Mouse (Mus musculus) midbrain, embryonic 10.5 days (tissue): ENCODE results near the gene Banf2. TPM values are rescaled to one million over a fixed set of nuclear protein-coding genes. Genes with fewer than 3 reads are reported as not detected.

ENCODE experiments used
- DNase-seq: peaks from one replicate; pipeline ENCODE4 v3.0.0-alpha.2; 2017; ENCODE audit warnings: low spot score
- H3K27ac ChIP-seq: fragments of 300-500 bp; sonication (generic); replicated peaks from 2 replicates; pipeline ENCODE4 v1.5.1; 2016; ENCODE audit warnings: mild to moderate bottlenecking
- H3K27me3 ChIP-seq: fragments of 300-500 bp; sonication (generic); 2 replicates; pipeline ENCODE4 v1.6.1; 2016; ENCODE audit warnings: low read depth, mild to moderate bottlenecking; ENCODE audit not compliant: poor library complexity, severe bottlenecking
- H3K36me3 ChIP-seq: fragments of 300-500 bp; sonication (generic); 2 replicates; pipeline ENCODE4 v1.6.1; 2016; ENCODE audit warnings: mild to moderate bottlenecking, moderate library complexity
- H3K4me1 ChIP-seq: fragments of 300-500 bp; sonication (generic); 2 replicates; pipeline ENCODE4 v1.6.1; 2016
- H3K4me3 ChIP-seq: fragments of 300-500 bp; sonication (generic); 2 replicates; pipeline ENCODE4 v1.5.1; 2016; ENCODE audit warnings: mild to moderate bottlenecking, moderate library complexity
- H3K9me3 ChIP-seq: fragments of 300-500 bp; sonication (generic); replicated peaks from 2 replicates; pipeline ENCODE4 v1.6.1; 2016; ENCODE audit warnings: mild to moderate bottlenecking
- WGBS: fragments of 180-500 bp; shearing (Covaris S2); methylation state at CpG from one replicate; pipeline ENCODE4 v1.1.7; 2016; 5-methylcytosine and 5-hydroxymethylcytosine counted together
- polyA plus RNA-seq: library from polyadenylated mRNA; unstranded; fragments of >200 nt; fragmentation: Nextera tagmentation; extraction: Ambion mirVana; gene quantifications from 2 replicates; pipeline ENCODE4 v1.2.1, GENCODE M21; 2016

Gene Banf2
- polyA plus RNA-seq, result not detected in 2 replicates

DNA sequence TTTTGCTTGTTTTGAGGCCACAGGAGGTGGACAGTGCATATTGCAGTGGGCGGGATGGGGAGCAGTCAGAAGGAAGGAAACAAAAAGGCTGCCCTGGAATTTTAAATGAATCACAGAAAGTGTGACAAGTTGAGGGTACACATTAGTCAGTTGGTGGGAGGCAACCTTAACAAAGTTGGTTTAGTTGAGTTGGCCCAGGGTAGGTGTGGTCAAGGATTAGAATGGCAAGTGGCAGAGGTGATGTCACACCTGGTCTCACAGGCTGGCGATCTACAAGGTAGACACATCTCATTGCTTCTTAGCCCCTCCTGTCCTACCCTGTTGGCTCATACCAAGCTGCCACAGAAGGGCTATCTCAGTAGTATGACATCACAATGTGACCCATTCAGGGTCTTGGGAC, at the start of gene Banf2:
Gene Banf2 (plus strand): TSS at position 396 of the 400 bp plus-strand sequence.
- WGBS, result 92% methylated on average over 2 of the region's 2 CpGs
- H3K9me3 ChIP-seq, result no peaks in the 10 kb centered on the region
- no peaks in the 10 kb centered on the region for H3K36me3 ChIP-seq
- DNase-seq, result no peak
- H3K4me1 ChIP-seq, result no peaks in the 10 kb centered on the region
- H3K4me3 ChIP-seq, result no peak within 1 kb of the TSS
- H3K27me3 ChIP-seq, result no peaks in the 10 kb centered on the region
- no peak within 1 kb of the TSS for H3K27ac ChIP-seq

DNA sequence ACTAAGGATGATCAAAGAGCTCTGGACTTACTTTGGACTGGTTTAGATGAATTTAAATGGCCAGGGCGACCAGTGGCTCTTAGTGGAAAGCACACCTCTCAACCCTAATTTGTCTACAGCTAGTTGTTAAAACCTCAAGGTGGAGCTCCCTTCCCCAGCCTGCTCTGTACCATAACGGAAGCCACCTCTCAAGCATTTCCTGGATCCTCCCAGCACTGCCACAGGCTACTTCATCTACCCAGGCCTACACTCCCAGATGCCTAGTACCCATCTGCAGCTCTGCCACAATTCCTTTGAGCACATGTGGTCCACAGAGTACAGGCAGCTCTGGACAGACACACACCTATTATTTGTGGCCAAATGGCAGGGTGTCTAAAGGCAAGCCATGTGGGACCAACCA, 49.4 kb upstream of the Banf2 start:
- Histone ChIP-seq H3K4me3 (no peak overlapping the region), H3K4me1 (no peaks in the 10 kb centered on the region), H3K27ac (no peak overlapping the region), H3K36me3 (peaks cover 23% of the 10 kb centered on the region; the same call in 1 of the 2 replicates), H3K27me3 (no peaks in the 10 kb centered on the region), H3K9me3 (no peaks in the 10 kb centered on the region)
- DNase-seq, result no peak
- 76% methylated on average over 2 of the region's 2 CpGs for WGBS

DNA sequence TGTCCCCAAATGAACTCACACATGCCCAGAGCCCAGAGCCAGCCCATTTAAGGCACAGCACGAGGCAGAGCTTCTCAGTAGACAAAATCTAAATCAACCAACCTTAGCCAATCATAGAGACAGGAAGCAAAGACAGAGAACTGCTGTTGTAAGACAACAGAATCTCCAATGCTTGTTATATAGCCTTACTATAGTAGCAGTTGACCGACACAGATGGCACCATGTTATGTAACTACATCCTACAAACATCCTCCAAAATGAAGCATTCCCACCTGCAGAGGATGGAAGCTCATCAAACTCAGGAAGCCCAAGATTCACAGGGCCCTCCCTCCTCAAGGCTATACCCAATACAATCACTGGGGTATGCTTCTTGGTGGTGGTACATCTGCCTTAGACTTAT, 45.4 kb upstream of the Banf2 start:
- no peak overlapping the region for H3K4me3 ChIP-seq
- DNase-seq, result no peak
- H3K27me3 ChIP-seq, result no peaks in the 10 kb centered on the region
- H3K4me1 ChIP-seq, result peaks cover 11% of the 10 kb centered on the region; the same call in 1 of the 2 replicates
- no peaks in the 10 kb centered on the region for H3K9me3 ChIP-seq
- 87% methylated on average over 2 of the region's 2 CpGs for WGBS
- H3K36me3 ChIP-seq, result peaks cover 30% of the 10 kb centered on the region
- no peak overlapping the region for H3K27ac ChIP-seq

- H3K36me3 ChIP-seq, result peaks cover 28% of the 10 kb centered on the region
- no peak overlapping the region for H3K4me3 ChIP-seq
- DNase-seq, result no peak
- H3K27me3 ChIP-seq, result no peaks in the 10 kb centered on the region
- H3K27ac ChIP-seq, result no peak overlapping the region
- no peaks in the 10 kb centered on the region for H3K9me3 ChIP-seq
- H3K4me1 ChIP-seq, result peaks cover 11% of the 10 kb centered on the region; the same call in 1 of the 2 replicates
- 91% methylated on average over 3 of the region's 3 CpGs for WGBS
Measured at GRCm38 (mm10) chr2:143988016-143988415, 44.8 kb upstream of the Banf2 start.

GRCm38 (mm10) chr2:143990997-143991396, 41.9 kb upstream of the Banf2 start:
- peaks cover 12% of the 10 kb centered on the region for H3K36me3 ChIP-seq
- no peak overlapping the region for H3K27ac ChIP-seq
- no peaks in the 10 kb centered on the region for H3K27me3 ChIP-seq
- H3K4me3 ChIP-seq, result no peak overlapping the region
- no peak for DNase-seq
- peaks cover 11% of the 10 kb centered on the region; the same call in 1 of the 2 replicates for H3K4me1 ChIP-seq
- H3K9me3 ChIP-seq, result no peaks in the 10 kb centered on the region
- 23% methylated on average over 1 of the region's 1 CpGs for WGBS

GRCm38 (mm10) chr2:143991964-143992672, 40.7 kb upstream of the Banf2 start:
- no peak overlapping the region for H3K4me3 ChIP-seq
- WGBS, result 95% methylated on average over 7 of the region's 7 CpGs
- peaks cover 12% of the 10 kb centered on the region for H3K36me3 ChIP-seq

GRCm38 (mm10) chr2:143992977-143993376, 39.9 kb upstream of the Banf2 start:
- Histone ChIP-seq H3K27me3 (no peaks in the 10 kb centered on the region), H3K9me3 (no peaks in the 10 kb centered on the region), H3K27ac (no peak overlapping the region), H3K36me3 (peaks cover 10% of the 10 kb centered on the region), H3K4me1 (peaks cover 11% of the 10 kb centered on the region; the same call in 1 of the 2 replicates), H3K4me3 (no peak overlapping the region)
- DNase-seq, result no peak
- WGBS, result 74% methylated on average over 1 of the region's 1 CpGs

More at GRCm38 (mm10) chr2:143991964-143992672, 40.7 kb upstream of the Banf2 start:
- Histone ChIP-seq H3K27ac (no peak overlapping the region), H3K4me1 (peaks cover 11% of the 10 kb centered on the region; the same call in 1 of the 2 replicates), H3K27me3 (no peaks in the 10 kb centered on the region), H3K9me3 (no peaks in the 10 kb centered on the region)
- DNase-seq, result no peak

DNA sequence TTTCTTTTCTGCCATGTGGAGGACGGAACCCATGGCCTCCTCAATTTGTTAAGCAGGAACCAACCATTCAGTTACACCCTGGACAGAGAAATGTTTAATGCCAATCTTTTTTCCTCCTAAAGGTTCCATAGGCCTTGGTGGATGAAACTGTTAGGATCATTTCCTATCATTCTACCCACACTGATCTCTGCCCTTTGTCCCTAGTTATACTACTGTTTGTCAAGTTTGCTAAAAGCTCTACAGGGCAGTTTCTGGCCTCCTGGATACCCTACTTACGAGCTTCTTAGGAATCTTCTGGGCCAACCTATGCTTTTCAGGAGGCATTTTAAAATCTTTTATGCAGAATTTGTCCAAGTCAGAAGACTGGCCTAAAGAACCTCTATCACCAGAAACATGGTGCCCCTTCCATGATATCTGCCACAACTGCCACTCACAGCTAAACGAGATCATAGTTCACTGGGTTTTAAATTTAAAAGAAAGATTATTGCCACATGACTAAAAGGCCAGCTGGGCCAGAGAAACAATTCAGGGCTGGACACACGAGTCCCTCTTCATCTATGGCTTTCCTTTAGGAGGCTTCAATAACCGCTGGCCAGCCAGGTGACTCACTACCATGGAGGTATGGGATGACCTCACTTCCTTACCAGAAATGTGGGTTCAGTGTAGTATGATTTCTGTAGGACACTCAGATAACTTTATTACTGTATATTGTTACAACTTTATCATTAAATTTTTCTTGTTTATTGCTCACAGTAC, 30.5 kb upstream of the Banf2 start:
- Histone ChIP-seq H3K27ac (no peak overlapping the region), H3K36me3 (no peaks in the 10 kb centered on the region), H3K4me1 (0 out of 2 replicates have a peak, but pooled peaks cover 4% of the 10 kb centered on the region), H3K4me3 (no peak overlapping the region), H3K27me3 (no peaks in the 10 kb centered on the region), H3K9me3 (no peaks in the 10 kb centered on the region)
- WGBS, result 93% methylated on average over 5 of the region's 5 CpGs
- no peak for DNase-seq

DNA sequence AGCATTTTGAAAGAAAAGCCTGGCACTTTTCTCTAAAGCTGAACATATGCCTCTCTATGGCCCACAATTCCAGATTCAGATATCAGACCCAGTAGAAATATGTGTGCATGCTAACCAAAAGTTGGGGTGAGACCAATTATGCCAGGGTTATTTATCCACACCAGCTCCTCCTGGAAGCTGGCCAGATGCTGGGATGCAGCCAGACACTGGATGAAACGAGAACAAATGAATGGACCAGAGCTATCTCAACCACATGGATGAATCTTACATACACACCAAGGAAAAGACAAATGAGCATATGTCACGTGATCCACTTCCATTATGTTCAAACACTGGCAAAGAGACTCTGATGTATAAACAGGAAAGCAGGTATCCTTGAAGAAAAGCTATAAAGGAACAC, 29.3 kb upstream of the Banf2 start:
- Histone ChIP-seq H3K27ac (no peak overlapping the region), H3K9me3 (no peaks in the 10 kb centered on the region), H3K4me3 (no peak overlapping the region), H3K27me3 (no peaks in the 10 kb centered on the region), H3K4me1 (0 out of 2 replicates have a peak, but pooled peaks cover 4% of the 10 kb centered on the region), H3K36me3 (no peaks in the 10 kb centered on the region)
- 87% methylated on average over 2 of the region's 2 CpGs for WGBS
- no peak for DNase-seq

GRCm38 (mm10) chr2:144005166-144005955, 27.5 kb upstream of the Banf2 start:
- H3K4me3 ChIP-seq, result no peak overlapping the region
- 89% methylated on average over 6 of the region's 6 CpGs for WGBS
- peaks cover 19% of the 10 kb centered on the region for H3K4me1 ChIP-seq
- H3K9me3 ChIP-seq, result no peaks in the 10 kb centered on the region
- H3K27me3 ChIP-seq, result no peaks in the 10 kb centered on the region
- DNase-seq, result no peak
- no peaks in the 10 kb centered on the region for H3K36me3 ChIP-seq
- H3K27ac ChIP-seq, result no peak overlapping the region

DNA sequence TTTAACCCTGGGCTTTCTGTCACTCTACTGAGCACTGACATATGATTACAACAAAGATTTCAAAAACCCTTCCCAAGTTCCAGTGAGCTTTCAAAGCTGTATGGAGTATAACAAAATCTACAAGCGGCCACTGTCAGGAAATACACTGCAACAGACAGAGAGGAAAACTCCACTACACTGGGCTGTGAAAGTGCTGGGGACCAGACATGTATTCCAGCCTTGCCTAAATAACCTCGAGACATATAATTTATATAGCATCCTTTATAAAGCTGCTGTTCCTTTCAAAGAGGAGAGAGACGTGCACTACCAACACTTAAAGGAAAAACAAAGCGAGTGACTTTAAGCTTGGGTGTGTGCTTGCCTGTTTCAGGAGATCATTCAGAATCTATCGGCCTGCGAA, 26.2 kb upstream of the Banf2 start:
- H3K27ac ChIP-seq, result no peak overlapping the region
- DNase-seq, result no peak
- H3K4me1 ChIP-seq, result peaks cover 19% of the 10 kb centered on the region
- H3K9me3 ChIP-seq, result no peaks in the 10 kb centered on the region
- 92% methylated on average over 6 of the region's 6 CpGs for WGBS
- no peaks in the 10 kb centered on the region for H3K27me3 ChIP-seq
- no peaks in the 10 kb centered on the region for H3K36me3 ChIP-seq
- no peak overlapping the region for H3K4me3 ChIP-seq

DNA sequence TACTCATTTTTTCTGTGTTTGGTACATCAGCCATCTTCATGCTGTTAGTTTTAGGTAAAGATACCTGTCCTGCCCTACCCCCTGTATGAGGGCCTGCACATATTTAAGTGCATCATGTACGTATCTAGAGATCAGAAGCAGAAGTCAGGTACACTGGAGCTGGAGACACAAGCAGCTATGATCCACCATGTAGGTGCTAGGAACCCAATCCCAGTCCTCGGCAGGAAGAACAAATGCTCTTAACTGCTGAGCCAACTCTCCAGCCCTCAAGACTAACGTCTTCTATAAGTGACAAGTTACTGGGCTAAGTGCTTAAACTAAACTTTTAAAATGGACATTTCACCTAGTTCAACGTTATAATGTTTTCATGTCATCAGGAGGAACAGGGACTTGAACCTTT, 25.6 kb upstream of the Banf2 start:
- WGBS, result 91% methylated on average over 4 of the region's 4 CpGs
- H3K36me3 ChIP-seq, result no peaks in the 10 kb centered on the region
- DNase-seq, result no peak
- H3K9me3 ChIP-seq, result no peaks in the 10 kb centered on the region
- H3K4me3 ChIP-seq, result no peak overlapping the region
- no peak overlapping the region for H3K27ac ChIP-seq
- peaks cover 19% of the 10 kb centered on the region for H3K4me1 ChIP-seq
- no peaks in the 10 kb centered on the region for H3K27me3 ChIP-seq
